Mouse (Mus musculus) thymus, postnatal 0 days (tissue): ENCODE measurements around the gene Ttll7. TPM values are rescaled to one million over a fixed set of nuclear protein-coding genes. Genes with fewer than 3 reads are reported as not detected.
A peak's percentile ranks its signal among the peaks of the same experiment; 100 is the strongest.

ENCODE experiments used
- DNase-seq: peaks from one replicate; pipeline ENCODE4 v3.0.0-alpha.2; 2015; ENCODE audit warnings: low spot score
- polyA plus RNA-seq: library from polyadenylated mRNA; unstranded; fragments of >200 nt; fragmentation: Nextera tagmentation; extraction: Ambion mirVana; gene quantifications from 2 replicates; pipeline ENCODE4 v1.2.1, GENCODE M21; 2015

Gene Ttll7
- polyA plus RNA-seq, 1 experiment from 2014 or later = 0.17 TPM

- no peak for DNase-seq
Measured at GRCm38 (mm10) chr3:146913107-146913506, 60.9 kb downstream of the Ttll7 start.

GRCm38 (mm10) chr3:146914798-146915197, 62.6 kb downstream of the Ttll7 start:
- peak; percentile 68 for DNase-seq

- no peak for DNase-seq
Measured at GRCm38 (mm10) chr3:146917891-146918290, 65.7 kb downstream of the Ttll7 start.

GRCm38 (mm10) chr3:146918323-146918722, 66.2 kb downstream of the Ttll7 start:
- DNase-seq = no peak

GRCm38 (mm10) chr3:146927311-146928015, 75.3 kb downstream of the Ttll7 start:
- DNase-seq = no peak

- no peak for DNase-seq
Measured at GRCm38 (mm10) chr3:146928141-146928540, 76.0 kb downstream of the Ttll7 start.

- no peak for DNase-seq
Measured at GRCm38 (mm10) chr3:146929011-146929410, 76.8 kb downstream of the Ttll7 start.

GRCm38 (mm10) chr3:146931190-146931589, 79.0 kb downstream of the Ttll7 start:
- DNase-seq = no peak

GRCm38 (mm10) chr3:146932506-146932905, 80.3 kb downstream of the Ttll7 start:
- no peak for DNase-seq

GRCm38 (mm10) chr3:146936888-146937287, 84.7 kb downstream of the Ttll7 start:
- no peak for DNase-seq

GRCm38 (mm10) chr3:146939391-146940250, 87.5 kb downstream of the Ttll7 start:
- no peak for DNase-seq

GRCm38 (mm10) chr3:146943101-146943500, 90.9 kb downstream of the Ttll7 start:
- DNase-seq = no peak

- no peak for DNase-seq
Measured at GRCm38 (mm10) chr3:146945342-146945741, 93.2 kb downstream of the Ttll7 start.

- DNase-seq = peak; percentile 74
Measured at GRCm38 (mm10) chr3:146945887-146946286, 93.7 kb downstream of the Ttll7 start.

GRCm38 (mm10) chr3:146946641-146947040, 94.5 kb downstream of the Ttll7 start:
- DNase-seq = no peak

GRCm38 (mm10) chr3:146956792-146957191, 104.6 kb downstream of the Ttll7 start:
- no peak for DNase-seq

- no peak for DNase-seq
Measured at GRCm38 (mm10) chr3:146962838-146963237, 110.7 kb downstream of the Ttll7 start.

- DNase-seq = no peak
Measured at GRCm38 (mm10) chr3:146964384-146964783, 112.2 kb downstream of the Ttll7 start.

GRCm38 (mm10) chr3:146967242-146967641, 115.1 kb downstream of the Ttll7 start:
- no peak for DNase-seq

GRCm38 (mm10) chr3:146967834-146968233, 115.7 kb downstream of the Ttll7 start:
- DNase-seq = no peak

GRCm38 (mm10) chr3:146978272-146978671, 126.1 kb downstream of the Ttll7 start:
- DNase-seq = no peak

- peak; percentile 3 for DNase-seq
Measured at GRCm38 (mm10) chr3:146993834-146994669, 141.9 kb downstream of the Ttll7 start.
